Mouse (Mus musculus) forebrain, embryonic 13.5 days (tissue): ENCODE measurements around the gene Slc38a2. TPM values are rescaled to one million over a fixed set of nuclear protein-coding genes. Genes with fewer than 3 reads are reported as not detected.

Experiments used
- ATAC-seq: fragments of 200-750 bp; cut with Nextera tagmentation; 2 replicates; pipeline ENCODE4 v1.8.0; 2017
- H3K27ac ChIP-seq: fragments of 300-500 bp; sonication (generic); 2 replicates; pipeline ENCODE4 v1.5.1; 2015; ENCODE audit warnings: inconsistent platforms, mild to moderate bottlenecking, moderate library complexity
- H3K27me3 ChIP-seq: fragments of 300-500 bp; sonication (generic); 2 replicates; pipeline ENCODE4 v1.6.1; 2015; ENCODE audit warnings: mild to moderate bottlenecking, inconsistent platforms
- H3K36me3 ChIP-seq: fragments of 300-500 bp; sonication (generic); 2 replicates; pipeline ENCODE4 v1.6.1; 2015; ENCODE audit warnings: mild to moderate bottlenecking, inconsistent platforms; ENCODE audit not compliant: poor library complexity, severe bottlenecking
- H3K4me1 ChIP-seq: fragments of 300-500 bp; sonication (generic); 2 replicates; pipeline ENCODE4 v1.6.1; 2015; ENCODE audit warnings: inconsistent platforms
- H3K4me2 ChIP-seq: fragments of 300-500 bp; sonication (generic); 2 replicates; pipeline ENCODE4 v1.6.1; 2015; ENCODE audit warnings: inconsistent platforms, mild to moderate bottlenecking, moderate library complexity
- H3K4me3 ChIP-seq: fragments of 300-500 bp; sonication (generic); 2 replicates; pipeline ENCODE4 v1.5.1; 2015; ENCODE audit warnings: mild to moderate bottlenecking, inconsistent platforms
- H3K9ac ChIP-seq: fragments of 300-500 bp; sonication (generic); 2 replicates; pipeline ENCODE4 v1.6.1; 2015; ENCODE audit warnings: mild to moderate bottlenecking, inconsistent platforms
- H3K9me3 ChIP-seq: fragments of 300-500 bp; sonication (generic); replicated peaks from 2 replicates; pipeline ENCODE4 v1.6.1; 2016; ENCODE audit warnings: inconsistent platforms
- WGBS: fragments of 180-500 bp; shearing (Covaris S2); methylation state at CpG from one replicate; pipeline ENCODE4 v1.1.7; 2015; 5-methylcytosine and 5-hydroxymethylcytosine counted together
- polyA plus RNA-seq: library from polyadenylated mRNA; unstranded; fragments of >200 nt; fragmentation: Nextera tagmentation; extraction: Ambion mirVana; gene quantifications from 2 replicates; pipeline ENCODE4 v1.2.1, GENCODE M21; 2015

Gene Slc38a2
- polyA plus RNA-seq, 1 experiment from 2014 or later: 148 TPM

- 91% methylated on average over 7 of the region's 7 CpGs for WGBS
- no peak overlapping the region for H3K4me2 ChIP-seq
- 0 out of 2 replicates have a peak, but pooled peaks cover 3% of the 10 kb centered on the region for H3K4me1 ChIP-seq
- H3K36me3 ChIP-seq: no peaks in the 10 kb centered on the region
- no peak overlapping the region for H3K27ac ChIP-seq
- no peak for ATAC-seq
- no peak overlapping the region for H3K4me3 ChIP-seq
- H3K9me3 ChIP-seq: no peaks in the 10 kb centered on the region
- H3K27me3 ChIP-seq: no peaks in the 10 kb centered on the region
- H3K9ac ChIP-seq: no peak overlapping the region
These were observed 16.2 kb upstream of the Slc38a2 start for GRCm38 (mm10) chr15:96715692-96716080.

GRCm38 (mm10) chr15:96715079-96715691 is 15.7 kb upstream of the Slc38a2 start:
- ATAC-seq: no peak
- no peaks in the 10 kb centered on the region for H3K9me3 ChIP-seq
- H3K4me1 ChIP-seq: peaks cover 8% of the 10 kb centered on the region; the same call in 1 of the 2 replicates
- H3K4me2 ChIP-seq: no peak overlapping the region
- no peak overlapping the region for H3K9ac ChIP-seq
- no peaks in the 10 kb centered on the region for H3K27me3 ChIP-seq
- no peaks in the 10 kb centered on the region for H3K36me3 ChIP-seq
- WGBS: 89% methylated on average over 9 of the region's 9 CpGs
- H3K27ac ChIP-seq: no peak overlapping the region
- no peak overlapping the region for H3K4me3 ChIP-seq

GRCm38 (mm10) chr15:96714676-96715016 is 15.1 kb upstream of the Slc38a2 start:
- H3K4me3 ChIP-seq: no peak overlapping the region
- no peak for ATAC-seq
- no peak overlapping the region for H3K9ac ChIP-seq

GRCm38 (mm10) chr15:96713758-96714675 is 14.5 kb upstream of the Slc38a2 start:
- ATAC-seq: no peak
- peaks cover 9% of the 10 kb centered on the region for H3K4me1 ChIP-seq

More at GRCm38 (mm10) chr15:96714676-96715016, 15.1 kb upstream of the Slc38a2 start:
- no peaks in the 10 kb centered on the region for H3K27me3 ChIP-seq
- H3K9me3 ChIP-seq: no peaks in the 10 kb centered on the region
- H3K4me2 ChIP-seq: no peak overlapping the region
- 96% methylated on average over 3 of the region's 3 CpGs for WGBS
- H3K4me1 ChIP-seq: peaks cover 8% of the 10 kb centered on the region; the same call in 1 of the 2 replicates
- H3K36me3 ChIP-seq: no peaks in the 10 kb centered on the region
- H3K27ac ChIP-seq: no peak overlapping the region

GRCm38 (mm10) chr15:96712338-96712737 is 12.8 kb upstream of the Slc38a2 start:
- H3K36me3 ChIP-seq: no peaks in the 10 kb centered on the region
- H3K4me3 ChIP-seq: no peak overlapping the region
- H3K9ac ChIP-seq: no peak overlapping the region
- 96% methylated on average over 5 of the region's 5 CpGs for WGBS
- H3K27ac ChIP-seq: no peak overlapping the region
- ATAC-seq: no peak
- peaks cover 17% of the 10 kb centered on the region for H3K4me1 ChIP-seq
- H3K9me3 ChIP-seq: no peaks in the 10 kb centered on the region
- H3K27me3 ChIP-seq: no peaks in the 10 kb centered on the region
- no peak overlapping the region for H3K4me2 ChIP-seq

More at GRCm38 (mm10) chr15:96713758-96714675, 14.5 kb upstream of the Slc38a2 start:
- H3K9me3 ChIP-seq: no peaks in the 10 kb centered on the region
- no peak overlapping the region for H3K4me3 ChIP-seq
- no peaks in the 10 kb centered on the region for H3K27me3 ChIP-seq
- 96% methylated on average over 7 of the region's 7 CpGs for WGBS
- H3K9ac ChIP-seq: no peak overlapping the region
- H3K36me3 ChIP-seq: no peaks in the 10 kb centered on the region
- no peak overlapping the region for H3K4me2 ChIP-seq
- H3K27ac ChIP-seq: no peak overlapping the region

GRCm38 (mm10) chr15:96711664-96712063 is 12.1 kb upstream of the Slc38a2 start:
- Histone ChIP-seq H3K9ac (no peak overlapping the region), H3K4me2 (no peak overlapping the region), H3K27ac (no peak overlapping the region), H3K36me3 (no peaks in the 10 kb centered on the region), H3K4me3 (no peak overlapping the region), H3K4me1 (peaks cover 17% of the 10 kb centered on the region), H3K27me3 (no peaks in the 10 kb centered on the region), H3K9me3 (no peaks in the 10 kb centered on the region)
- WGBS: 94% methylated on average over 11 of the region's 11 CpGs
- ATAC-seq: no peak

- ATAC-seq: no peak
- peak overlapping the region; percentile 75 for H3K4me2 ChIP-seq
- WGBS: 47% methylated on average over 15 of the region's 15 CpGs
- H3K9ac ChIP-seq: peak overlapping the region; percentile 79
- H3K9me3 ChIP-seq: no peaks in the 10 kb centered on the region
- no peaks in the 10 kb centered on the region for H3K36me3 ChIP-seq
- peak overlapping the region; percentile 57 for H3K4me3 ChIP-seq
- H3K27ac ChIP-seq: peak overlapping the region; percentile 96
- peaks cover 17% of the 10 kb centered on the region for H3K4me1 ChIP-seq
- no peaks in the 10 kb centered on the region for H3K27me3 ChIP-seq
These were observed 11.0 kb upstream of the Slc38a2 start for GRCm38 (mm10) chr15:96710352-96711114.

- WGBS: under 1% methylated on average over 76 of the region's 80 CpGs
- Histone ChIP-seq H3K36me3 (no peaks in the 10 kb centered on the region), H3K9me3 (no peaks in the 10 kb centered on the region), H3K4me2 (peak overlapping the region; percentile 75), H3K9ac (peak overlapping the region; percentile 81), H3K4me3 (peak overlapping the region; percentile 57), H3K27me3 (no peaks in the 10 kb centered on the region), H3K4me1 (peaks cover 17% of the 10 kb centered on the region), H3K27ac (peak overlapping the region; percentile 96)
- ATAC-seq: peak; percentile 93
These were observed 10.2 kb upstream of the Slc38a2 start for GRCm38 (mm10) chr15:96709491-96710351.

GRCm38 (mm10) chr15:96708976-96709490 is 9.5 kb upstream of the Slc38a2 start:
- 40% methylated on average over 14 of the region's 14 CpGs for WGBS
- peak; percentile 6 for ATAC-seq
- H3K4me3 ChIP-seq: peak overlapping the region; percentile 57
- peak overlapping the region; percentile 96 for H3K27ac ChIP-seq
- H3K36me3 ChIP-seq: no peaks in the 10 kb centered on the region
- H3K4me2 ChIP-seq: peak overlapping the region; percentile 75
- H3K9me3 ChIP-seq: no peaks in the 10 kb centered on the region
- H3K27me3 ChIP-seq: no peaks in the 10 kb centered on the region
- H3K9ac ChIP-seq: peak overlapping the region; percentile 81
- H3K4me1 ChIP-seq: peaks cover 17% of the 10 kb centered on the region

GRCm38 (mm10) chr15:96708428-96708827 is 8.9 kb upstream of the Slc38a2 start:
- H3K27me3 ChIP-seq: no peaks in the 10 kb centered on the region
- H3K4me2 ChIP-seq: no peak overlapping the region
- H3K36me3 ChIP-seq: no peaks in the 10 kb centered on the region
- H3K4me1 ChIP-seq: peaks cover 17% of the 10 kb centered on the region
- no peaks in the 10 kb centered on the region for H3K9me3 ChIP-seq
- ATAC-seq: no peak
- H3K9ac ChIP-seq: no peak overlapping the region
- WGBS: 88% methylated on average over 8 of the region's 8 CpGs
- no peak overlapping the region for H3K27ac ChIP-seq
- no peak overlapping the region for H3K4me3 ChIP-seq

GRCm38 (mm10) chr15:96707936-96708335 is 8.4 kb upstream of the Slc38a2 start:
- Histone ChIP-seq H3K9ac (no peak overlapping the region), H3K9me3 (no peaks in the 10 kb centered on the region), H3K36me3 (no peaks in the 10 kb centered on the region), H3K4me2 (no peak overlapping the region), H3K4me1 (peaks cover 17% of the 10 kb centered on the region), H3K4me3 (no peak overlapping the region), H3K27ac (no peak overlapping the region), H3K27me3 (no peaks in the 10 kb centered on the region)
- ATAC-seq: no peak
- WGBS: 74% methylated on average over 2 of the region's 2 CpGs
